Mouse (Mus musculus): ENCODE data around the gene Lipi.

DNA sequence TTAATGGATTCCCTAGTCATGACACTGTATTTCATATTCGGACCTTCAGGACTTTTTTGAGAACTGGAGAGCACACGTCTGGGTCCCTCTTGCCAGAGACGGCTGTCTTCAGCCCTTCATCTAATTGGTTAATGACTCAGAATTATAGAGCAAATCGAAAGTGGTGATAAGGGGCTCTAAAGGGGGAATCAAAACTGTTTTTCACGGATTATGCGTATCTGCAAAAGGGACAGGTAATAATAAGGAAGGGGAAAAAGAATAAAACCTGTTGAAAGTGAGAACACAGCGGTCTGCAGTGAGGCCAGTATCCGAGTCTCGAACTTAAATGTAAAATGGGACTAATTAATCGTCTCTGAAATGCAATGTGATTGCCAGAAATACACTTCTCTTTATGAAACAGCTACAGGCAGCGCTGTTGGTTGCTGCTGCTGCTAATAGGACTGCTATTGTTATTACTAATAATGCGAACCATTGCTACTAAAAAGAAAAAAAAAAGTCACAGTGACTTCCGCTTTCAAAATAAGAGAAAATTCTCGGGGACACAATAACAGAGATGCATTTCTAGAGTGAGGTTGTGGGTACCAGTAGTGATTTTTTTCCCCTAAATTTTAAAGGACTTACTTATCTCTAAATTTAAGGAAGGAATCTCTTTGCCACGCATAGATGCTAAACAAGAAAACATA lies 7.8 kb upstream of the Lipi start:
- TF ChIP-seq POLR2A (IDR thresholded peaks at IDR 0.05; ENCODE audit: low read depth, low read length), result no peak
- no peak for TF ChIP-seq CTCF (IDR thresholded peaks at IDR 0.05; ENCODE audit: extremely low read depth, insufficient read depth, insufficient read length, insufficient replicate concordance)
